Mouse (Mus musculus): Measurements from ENCODE around the gene Icam1.

DNA sequence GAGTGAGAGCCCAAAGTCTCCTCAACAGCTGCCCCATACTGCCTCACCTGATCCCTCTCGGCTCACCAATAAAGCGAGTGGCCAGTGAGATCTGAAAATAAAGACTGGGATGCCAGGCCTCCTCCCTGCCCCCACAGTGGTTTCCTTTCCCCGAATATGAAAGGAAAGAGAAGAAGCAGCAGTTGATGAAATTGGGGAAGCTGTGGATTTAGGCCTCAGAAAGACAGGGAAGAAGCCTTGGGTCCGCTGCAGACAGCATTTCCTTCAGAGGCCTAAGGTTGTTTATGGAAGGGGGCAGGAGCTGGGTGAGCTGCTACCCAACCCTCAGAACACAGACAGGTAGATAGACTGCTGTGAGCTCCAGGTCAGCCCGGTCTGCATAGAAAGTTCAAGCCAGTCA, 49.0 kb upstream of the Icam1 start:
- TF ChIP-seq SIN3A (IDR thresholded peaks at IDR 0.05; ENCODE audit: low read length) (no peak), CTCF (conservative IDR thresholded peaks at IDR 0.05 in 1 of 2, IDR thresholded peaks at IDR 0.05 in 1 of 2; ENCODE audit: low read depth in 2 of 2, low read length in 2 of 2) (no peak), ZKSCAN1 (IDR thresholded peaks at IDR 0.05; ENCODE audit: borderline replicate concordance, low read depth, low read length) (no peak), TCF12 (IDR thresholded peaks at IDR 0.05; ENCODE audit: low read depth, low read length) (no peak)

All from CH12.LX (cell line).